Mouse (Mus musculus) megakaryocyte, adult 5-6 weeks (primary cell): ENCODE results near the gene Ube2q2. TPM values are rescaled to one million over a fixed set of nuclear protein-coding genes. Genes with fewer than 3 reads are reported as not detected.
"Not testable (repeated sequence)": the region's sequence is repeated elsewhere in the genome, so short reads cannot be mapped to it uniquely, and the experiment has no call there.

ENCODE experiments used
- ATAC-seq: 2 replicates; pipeline ENCODE4 v1.8.0; 2016; ENCODE audit warnings: mild to moderate bottlenecking, inconsistent platforms; ENCODE audit not compliant: poor library complexity, severe bottlenecking
- total RNA-seq, 2 experiments: library from RNA; stranded (forward) in 1 of 2; stranded (reverse) in 1 of 2; fragments of 153-499, 151-499 nt in 1 of 2; fragments of 221-1000, 200-1000 nt in 1 of 2; gene quantifications; 2 replicates each; pipeline versions ENCODE4 v1.2.3 to v1.2.4; 2015 to 2017

Gene Ube2q2
- total RNA-seq, 2 experiments from 2014 or later: 31.9 to 35.5 TPM

DNA sequence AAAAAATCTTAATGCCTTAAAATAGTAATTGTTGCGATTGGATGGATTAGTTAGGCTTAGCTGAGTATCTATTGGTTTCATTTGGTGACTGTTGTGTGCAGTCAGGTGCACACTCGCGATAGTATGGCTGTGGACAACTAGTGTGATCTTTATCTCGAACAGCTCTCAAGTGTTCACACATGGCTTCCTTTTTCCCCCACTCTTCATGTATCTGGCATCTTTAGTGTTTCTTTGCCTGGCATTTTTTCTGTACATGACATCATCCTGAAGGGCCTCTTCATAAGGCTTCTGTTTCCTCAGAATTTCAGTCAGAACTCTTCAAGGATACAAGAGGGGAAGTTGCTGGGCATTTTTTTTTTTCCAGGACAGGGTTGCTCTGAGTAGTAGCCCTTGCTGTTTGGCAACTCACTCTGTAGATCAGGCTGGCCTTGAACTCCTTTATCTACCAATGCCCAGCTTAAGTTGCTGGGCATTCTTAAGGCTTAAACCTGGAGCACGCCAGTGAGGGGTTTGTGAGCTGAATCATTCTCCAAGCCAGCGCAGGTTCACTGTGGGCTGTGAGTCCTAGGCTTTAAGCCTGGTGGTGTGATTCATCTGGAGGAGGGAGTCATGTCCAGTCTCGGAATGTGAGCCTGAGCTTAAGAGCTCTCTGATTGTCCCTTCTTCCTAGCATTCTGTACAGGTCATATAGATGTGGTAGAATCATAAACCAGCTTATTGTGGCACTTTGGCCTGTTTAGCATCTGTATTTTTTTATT, 22.2 kb downstream of the Ube2q2 start:
- ATAC-seq: no peak

GRCm38 (mm10) chr9:55172195-55172685, 23.6 kb downstream of the Ube2q2 start:
- peak; percentile 51 for ATAC-seq

DNA sequence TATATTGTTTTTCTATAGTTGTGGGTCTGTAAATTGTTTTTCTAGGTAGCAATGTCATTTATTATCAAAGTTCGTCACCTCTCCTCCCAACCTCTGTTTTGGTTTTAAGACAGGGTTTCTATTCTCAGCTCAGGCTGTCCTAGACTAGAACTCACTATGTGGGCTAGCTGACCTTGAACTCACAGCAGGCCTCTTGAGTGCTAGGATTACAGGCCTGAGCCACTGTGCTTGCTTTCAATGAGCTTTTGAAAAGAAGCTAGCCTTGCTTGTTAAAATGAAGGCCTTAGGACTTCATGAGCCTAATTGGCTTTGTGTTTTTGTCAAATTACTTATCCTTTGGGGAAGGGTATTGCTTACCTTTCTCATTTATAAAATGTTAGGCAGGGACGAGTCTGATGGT, 25.6 kb downstream of the Ube2q2 start:
- ATAC-seq: no peak

DNA sequence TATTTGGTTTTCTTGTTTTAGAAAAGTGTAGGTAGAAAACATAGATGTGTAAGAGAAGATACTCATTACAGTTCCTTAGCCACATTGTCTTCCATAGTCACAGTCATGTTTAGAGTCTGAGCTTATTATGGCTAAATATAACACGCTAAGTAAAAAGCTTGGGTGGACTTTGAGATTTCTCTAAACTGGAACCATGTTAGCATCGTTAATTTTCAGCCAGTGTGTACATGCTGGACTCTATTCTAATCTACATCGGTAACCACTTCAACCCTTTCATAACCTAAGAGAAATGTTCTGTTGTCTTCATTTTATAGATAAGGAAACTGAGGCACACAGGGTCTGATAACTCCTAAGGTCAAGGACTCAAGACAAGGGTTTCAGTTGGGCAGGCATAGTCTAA, 47.2 kb downstream of the Ube2q2 start:
- ATAC-seq: no peak

- no peak for ATAC-seq
Measured at GRCm38 (mm10) chr9:55198260-55198659, 49.6 kb downstream of the Ube2q2 start.

- no peak for ATAC-seq
Measured at GRCm38 (mm10) chr9:55199348-55199747, 50.7 kb downstream of the Ube2q2 start.

- ATAC-seq: peak; percentile 13
Measured at GRCm38 (mm10) chr9:55208458-55208789, 59.8 kb downstream of the Ube2q2 start.

- ATAC-seq: peak; percentile 96
Measured at GRCm38 (mm10) chr9:55208790-55209481, 60.3 kb downstream of the Ube2q2 start, which contains the start of gene Fbxo22. TSS of gene Fbxo22 (plus strand) at chr9:55208925.

DNA sequence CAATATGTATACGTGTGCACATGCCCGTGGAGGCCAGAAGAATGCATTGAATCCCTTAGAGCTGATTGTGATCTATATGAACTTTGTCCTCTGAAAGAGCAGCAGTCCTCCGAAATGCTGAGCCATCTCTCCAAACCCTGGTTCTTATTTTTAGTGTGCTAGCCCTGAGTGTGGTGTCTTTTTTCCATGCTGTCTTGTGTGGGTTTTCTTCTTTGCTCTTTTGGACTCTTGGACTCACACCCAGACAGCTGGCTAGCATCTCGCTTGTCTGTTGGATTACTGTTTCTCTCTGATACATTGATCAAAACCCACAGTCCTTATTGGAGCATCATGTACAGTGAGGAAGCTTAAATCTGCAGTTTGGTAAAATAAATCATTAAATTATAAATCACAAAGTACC, 63.0 kb downstream of the Ube2q2 start:
- no peak for ATAC-seq

- no peak for ATAC-seq
Measured at GRCm38 (mm10) chr9:55213396-55213795, 64.7 kb downstream of the Ube2q2 start.

GRCm38 (mm10) chr9:55215056-55215455, 66.4 kb downstream of the Ube2q2 start:
- ATAC-seq: no peak

DNA sequence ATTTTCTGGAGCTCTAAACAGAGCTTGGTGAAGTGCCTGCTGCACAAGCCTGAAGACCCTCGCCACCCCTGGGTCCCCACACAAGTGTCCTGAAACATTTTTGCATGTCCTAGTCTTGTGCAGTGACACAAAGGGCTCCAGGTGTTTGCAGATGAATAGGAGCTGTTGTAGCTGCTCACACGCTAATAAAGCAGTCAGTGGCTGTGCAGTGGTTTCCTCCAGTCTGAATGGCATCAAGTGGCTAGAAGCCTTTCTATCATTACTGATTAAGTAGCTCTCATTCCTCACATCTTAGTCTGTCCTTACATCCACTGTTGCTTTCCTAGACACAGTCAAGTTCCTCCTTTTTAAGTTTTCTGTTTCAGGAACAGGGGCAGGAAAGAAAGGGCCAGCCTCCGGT, 67.0 kb downstream of the Ube2q2 start:
- ATAC-seq: no peak

DNA sequence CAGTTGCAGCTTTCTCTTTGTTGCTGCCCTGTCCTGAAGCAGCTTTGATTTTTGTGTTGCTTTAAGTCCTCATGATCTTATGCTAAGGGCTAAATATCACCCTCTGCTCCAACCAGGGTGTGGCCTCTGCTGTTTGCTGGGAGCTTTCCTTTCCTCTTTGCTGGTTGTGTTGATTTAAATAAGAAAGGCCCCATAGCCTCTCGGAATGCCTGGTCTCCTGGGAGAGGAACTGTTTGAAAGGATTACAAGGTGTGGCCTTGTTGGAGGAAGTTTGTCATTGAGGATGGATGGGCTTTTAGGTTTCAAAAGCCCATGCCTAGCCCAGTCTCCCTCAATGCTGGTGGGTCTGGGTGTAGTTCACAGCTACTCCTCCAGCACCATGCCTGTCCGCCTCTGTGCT, 67.4 kb downstream of the Ube2q2 start:
- ATAC-seq: no peak

DNA sequence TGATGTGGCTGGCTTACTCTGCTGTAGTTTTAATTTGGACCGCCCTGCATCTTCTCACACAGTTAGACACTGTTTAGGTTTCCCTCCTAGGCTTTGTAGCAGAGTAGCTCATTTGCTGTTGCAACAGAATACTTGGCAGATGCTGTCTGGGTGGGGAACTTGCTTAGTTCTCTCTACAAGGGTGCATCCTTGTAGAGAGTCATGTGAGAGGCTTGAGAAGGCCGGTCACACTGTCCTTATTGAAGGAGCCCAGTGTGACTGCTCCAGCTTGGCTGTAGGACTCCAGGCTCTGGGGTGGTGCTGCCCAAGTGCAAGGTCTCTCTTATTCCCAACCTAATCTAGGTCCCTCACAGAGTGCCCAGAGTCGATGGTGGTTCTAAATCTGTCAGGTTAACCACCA, 68.7 kb downstream of the Ube2q2 start:
- no peak for ATAC-seq

DNA sequence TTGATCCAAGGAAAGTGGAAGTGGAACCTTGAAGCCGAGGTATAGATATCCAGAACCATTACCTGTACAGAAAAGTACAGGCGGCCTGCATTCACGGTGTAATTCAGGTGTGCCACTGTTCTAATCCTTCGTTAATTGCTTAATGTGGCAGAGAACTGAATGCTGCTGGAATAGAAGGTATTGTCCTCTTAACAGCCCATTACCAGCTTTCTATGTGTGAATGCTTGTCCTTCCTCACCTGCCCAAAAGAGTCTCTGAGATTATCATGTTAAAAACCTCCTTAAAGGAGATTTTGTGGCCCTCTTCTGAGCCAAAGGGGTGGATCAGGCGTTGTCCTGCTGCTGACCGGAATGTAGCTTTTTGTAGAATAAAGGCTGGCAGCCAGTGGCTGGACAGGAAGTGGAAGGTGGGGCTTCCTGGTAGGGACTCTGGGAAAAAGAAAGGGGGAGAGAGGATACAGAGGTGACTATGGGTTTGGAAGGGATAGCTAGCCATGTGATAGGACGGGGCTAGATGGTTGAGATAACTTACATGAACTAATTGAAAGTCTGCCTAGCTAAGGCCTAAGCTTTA, 76.6 kb downstream of the Ube2q2 start:
- no peak for ATAC-seq

DNA sequence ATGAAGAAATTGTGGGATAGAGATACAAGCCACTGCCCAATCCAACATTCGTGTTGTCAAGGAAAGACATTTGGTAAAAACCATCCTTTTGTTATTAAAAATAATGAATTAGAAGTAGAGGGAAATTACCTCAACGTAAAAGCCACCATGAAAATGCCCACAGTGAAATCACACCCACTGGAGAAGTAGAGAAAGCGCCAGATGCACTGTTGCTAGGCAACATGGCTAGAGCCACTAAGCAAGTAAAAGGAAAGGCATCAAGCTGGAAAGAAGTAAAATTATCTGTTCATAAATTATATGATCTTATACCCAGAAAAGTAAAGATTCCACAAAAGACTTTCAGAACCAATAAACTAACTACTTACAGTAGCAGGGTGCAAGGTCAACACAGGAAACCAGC, 77.6 kb downstream of the Ube2q2 start:
- ATAC-seq: no peak

DNA sequence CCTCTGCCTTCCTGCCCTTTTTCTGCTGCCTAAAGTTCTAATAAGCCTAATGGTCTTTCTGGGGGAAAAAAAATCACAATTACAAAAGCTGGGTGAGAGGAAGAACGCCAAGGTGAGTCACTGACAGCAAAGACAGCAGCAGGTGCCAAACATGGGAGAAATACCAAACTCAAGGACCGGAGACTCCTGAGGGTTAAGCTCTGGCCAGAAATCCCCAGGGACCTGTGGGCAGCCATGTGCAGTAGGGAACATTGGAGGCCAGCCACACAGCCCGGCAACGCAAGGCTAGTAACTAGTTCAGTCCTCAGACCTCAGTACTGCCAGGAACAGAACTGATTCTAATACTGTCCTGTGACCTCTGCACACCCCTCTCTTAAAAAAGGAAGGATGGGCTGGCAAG, 79.5 kb downstream of the Ube2q2 start:
- ATAC-seq: no peak

- ATAC-seq: no peak
Measured at GRCm38 (mm10) chr9:55229010-55229409, 80.4 kb downstream of the Ube2q2 start.

DNA sequence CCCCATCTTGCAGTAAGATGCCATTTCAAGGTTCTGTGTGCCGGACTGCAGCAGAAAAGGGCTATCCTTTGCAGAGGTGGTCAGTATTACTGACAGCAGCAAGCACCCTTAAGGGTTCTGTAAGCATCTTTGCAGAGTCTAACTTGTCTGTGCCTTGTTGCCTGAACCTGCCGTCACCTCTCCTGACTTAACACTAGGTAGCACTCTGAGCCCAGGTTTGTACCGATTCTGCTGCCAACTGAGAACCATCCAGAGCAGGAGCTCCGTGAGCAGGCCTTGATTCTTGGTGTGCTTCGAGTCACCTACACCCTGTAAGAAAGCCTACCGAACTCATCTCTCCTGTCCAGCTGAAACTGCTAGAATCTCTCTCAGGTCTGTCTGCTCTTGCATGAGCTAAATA, 82.9 kb downstream of the Ube2q2 start:
- 0 out of 2 replicates have a peak, but pooled peaks have one; percentile 24 for ATAC-seq

GRCm38 (mm10) chr9:55232110-55232509, 83.5 kb downstream of the Ube2q2 start:
- peak; percentile 79 for ATAC-seq

DNA sequence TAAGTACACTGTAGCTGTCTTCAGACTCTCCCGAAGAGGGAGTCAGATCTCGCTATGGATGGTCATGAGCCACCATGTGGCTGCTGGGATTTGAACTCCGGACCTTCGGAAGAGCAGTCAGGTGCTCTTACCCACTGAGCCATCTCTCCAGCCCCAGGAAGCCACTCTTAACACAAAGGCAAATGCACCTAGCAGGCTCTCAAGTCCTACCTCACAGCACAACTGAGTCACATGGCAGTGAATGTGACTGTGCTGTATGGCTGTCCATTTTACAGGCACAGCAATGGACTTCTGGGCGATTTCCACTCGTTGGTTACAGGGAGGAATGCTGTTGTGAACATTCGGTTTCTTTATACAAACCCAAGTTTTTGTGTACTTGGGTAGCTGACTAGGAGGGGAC, 83.9 kb downstream of the Ube2q2 start:
- no peak for ATAC-seq

DNA sequence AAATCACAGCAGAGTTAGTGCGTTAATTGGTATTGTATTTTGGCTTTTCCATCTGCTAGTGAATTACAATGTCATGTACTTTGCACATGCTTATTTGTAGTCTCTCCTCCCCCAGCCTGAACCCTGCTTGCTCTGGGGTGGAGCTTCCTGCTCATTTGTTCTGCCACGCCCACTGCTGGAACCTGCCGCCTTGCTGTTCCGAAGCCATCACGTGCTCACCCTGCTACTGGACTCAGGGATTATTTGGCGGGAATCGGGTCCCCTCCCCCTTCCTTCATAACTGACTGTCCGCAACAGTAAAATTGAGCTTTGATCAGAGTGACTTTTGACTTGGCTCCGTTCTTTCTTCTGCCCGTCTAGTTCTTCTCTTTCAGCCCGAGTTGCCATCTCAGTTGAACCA, 84.4 kb downstream of the Ube2q2 start:
- not testable (repeated sequence) for ATAC-seq
